Mouse (Mus musculus): Measurements from ENCODE around the gene Ahr.

Gene Ahr

DNA sequence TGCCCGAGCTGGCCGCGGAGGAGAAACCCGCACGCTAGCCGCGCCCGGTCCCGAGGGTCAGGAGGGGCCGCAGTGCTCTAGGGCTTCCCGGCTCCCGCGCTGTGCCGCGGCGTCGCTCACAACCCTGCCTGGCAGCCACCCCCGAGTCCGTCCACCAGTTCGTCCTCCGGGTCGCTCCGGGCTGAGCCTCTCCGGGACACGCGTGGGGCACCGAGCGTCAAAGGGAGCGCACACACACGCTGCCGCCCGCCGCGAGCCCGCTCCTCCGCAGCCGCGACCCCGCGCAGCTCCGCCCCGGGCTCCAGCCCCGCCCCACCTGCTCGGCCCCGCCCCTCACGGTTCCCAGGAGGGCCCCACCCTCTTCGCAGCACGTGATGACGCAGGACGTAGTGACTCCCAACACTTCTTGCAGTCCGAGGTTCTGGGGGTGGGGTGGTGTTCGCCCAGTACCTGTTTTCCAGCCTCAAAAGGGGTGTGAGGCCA lies at the start of gene Ahr:
TSS of gene Ahr (minus strand) at position 285 of the 483 bp plus-strand sequence.
- in situ Hi-C loops (cut with MseI, MboI) = no loop called here

DNA sequence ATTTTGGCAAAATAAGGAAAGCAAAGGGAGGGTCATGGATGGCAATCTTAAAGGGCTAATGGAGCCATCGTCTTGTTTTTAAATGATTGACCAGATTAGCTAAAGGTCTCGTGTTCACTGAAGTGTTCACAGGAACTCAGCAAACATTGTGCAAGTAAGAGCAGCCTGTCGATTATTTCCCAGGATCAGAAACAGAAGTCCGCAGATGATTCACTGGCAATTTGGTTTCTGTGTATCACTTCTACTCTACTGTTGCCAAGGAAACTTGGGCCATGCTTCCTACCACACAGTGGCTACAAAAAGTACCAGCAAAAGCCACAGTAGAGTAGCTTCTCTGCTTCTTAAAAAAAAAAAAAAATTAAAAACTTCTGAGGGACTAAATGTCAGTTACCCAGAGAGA lies 44.0 kb upstream of the Ahr start:
- in situ Hi-C loops (cut with MseI, MboI) = no loop called here

DNA sequence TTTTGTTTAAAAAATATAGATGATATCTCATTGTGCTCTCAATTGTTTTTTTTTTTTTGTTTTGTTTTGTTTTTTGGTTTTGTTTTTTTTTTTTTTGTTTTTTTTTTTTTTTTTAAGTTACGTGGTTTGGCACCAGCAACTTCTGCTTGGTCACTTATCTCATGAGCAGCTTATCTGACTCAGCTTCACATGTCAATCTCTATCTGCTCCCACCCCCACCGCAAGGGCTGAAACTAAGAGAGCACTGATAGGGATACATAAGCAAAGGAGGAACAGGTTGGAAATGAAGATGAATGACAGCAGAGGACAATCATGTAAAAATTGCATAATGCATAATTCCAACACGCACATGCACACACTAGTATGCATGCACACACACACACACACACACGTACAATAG lies 41.3 kb upstream of the Ahr start:
- in situ Hi-C loops (cut with MseI, MboI) = no loop called here

DNA sequence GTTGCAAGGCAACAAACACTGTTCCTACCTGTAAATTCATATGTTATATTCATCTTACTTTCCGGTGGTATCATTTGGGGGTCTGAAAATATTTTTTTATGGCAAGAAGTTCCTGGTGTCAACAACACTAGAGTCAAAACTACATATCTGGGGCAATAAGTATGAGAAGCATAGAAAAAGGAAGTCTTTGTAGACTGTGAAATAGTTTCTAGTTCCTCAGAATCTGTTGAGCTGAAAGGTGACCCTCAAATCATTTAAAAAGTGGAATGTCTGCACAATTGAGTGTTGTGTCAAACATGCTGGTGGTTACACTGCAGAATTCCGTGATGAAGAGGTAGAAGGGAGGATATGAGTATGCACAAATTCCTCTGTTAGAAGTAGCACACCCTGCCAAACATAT lies 38.9 kb upstream of the Ahr start:
- in situ Hi-C loops (cut with MseI, MboI) = no loop called here

DNA sequence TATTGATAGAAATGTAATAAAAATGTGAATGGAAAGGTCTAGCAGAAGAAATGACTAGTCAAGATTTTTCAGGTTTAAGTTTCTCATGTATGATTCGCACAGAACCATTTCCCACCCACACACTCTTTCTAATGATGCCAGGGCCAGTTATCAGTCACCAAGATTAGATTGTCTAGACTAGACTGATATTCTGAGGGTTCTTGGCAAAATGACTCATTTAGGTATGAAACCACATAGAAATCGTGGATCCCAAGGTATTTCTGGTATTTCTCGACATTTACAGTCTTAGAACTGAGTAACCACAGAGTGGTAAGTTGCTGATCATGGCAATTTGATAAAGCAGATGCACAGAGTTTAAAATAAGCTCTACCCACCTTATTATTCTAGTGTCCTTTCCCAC lies 28.0 kb upstream of the Ahr start:
- in situ Hi-C loops (cut with MseI, MboI) = no loop called here

DNA sequence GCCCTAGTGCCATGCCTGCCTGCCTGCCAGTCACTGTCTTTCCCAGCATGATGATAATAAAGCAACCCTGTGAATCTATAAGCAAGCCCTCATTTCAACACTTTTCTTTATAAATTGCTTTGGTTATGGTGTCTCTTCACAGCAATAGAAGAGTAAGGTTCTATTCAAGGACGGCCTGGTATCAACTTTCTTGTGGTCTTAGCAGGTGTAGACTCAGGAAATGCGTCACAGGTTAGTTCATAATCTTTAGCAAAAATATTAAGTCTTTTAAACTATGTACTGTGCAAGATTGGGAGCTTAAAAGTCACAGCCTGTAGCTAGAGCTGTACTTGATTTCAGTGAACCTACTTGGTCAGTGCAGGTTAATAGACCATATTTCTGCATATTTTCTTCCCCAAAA lies 24.0 kb upstream of the Ahr start:
- in situ Hi-C loops (cut with MseI, MboI) = no loop called here

DNA sequence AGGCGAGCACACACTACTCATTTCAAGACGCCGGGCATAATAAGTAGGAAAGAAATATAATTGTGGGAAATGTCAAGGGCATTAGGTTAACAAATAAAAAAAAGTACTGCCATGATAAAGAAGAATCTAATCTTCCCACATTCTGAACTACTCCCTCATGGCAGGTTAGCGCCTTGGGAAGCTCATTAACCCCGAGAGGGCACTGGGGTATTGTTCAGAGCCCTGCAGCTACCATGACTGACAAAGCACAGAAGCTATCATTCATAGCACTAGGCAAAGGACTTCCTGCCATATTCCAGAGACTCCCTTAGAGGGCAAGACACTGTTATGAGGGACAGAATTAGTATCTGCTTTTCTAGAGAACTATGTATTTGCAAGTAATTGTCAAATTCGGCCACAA lies 21.1 kb upstream of the Ahr start:
- in situ Hi-C loops (cut with MseI, MboI) = no loop called here

DNA sequence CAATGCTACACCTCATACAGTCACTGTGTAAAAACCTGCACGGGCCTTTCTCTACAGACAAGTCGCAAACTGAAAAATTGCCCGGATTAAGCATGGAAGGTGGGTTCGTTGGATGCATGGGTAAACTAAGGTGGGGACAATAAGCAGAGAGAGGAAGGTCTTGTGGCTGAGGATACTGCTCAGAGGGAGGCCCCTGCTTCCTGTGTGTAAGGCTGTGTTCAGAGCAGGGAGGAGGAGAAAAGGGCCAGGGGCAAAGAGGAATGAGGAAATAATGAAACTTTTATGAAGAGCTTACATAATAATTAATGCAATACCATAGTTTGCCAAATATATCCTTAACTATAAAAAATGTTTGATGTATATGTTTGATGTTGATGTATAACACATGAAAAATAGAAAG lies 19.5 kb upstream of the Ahr start:
- in situ Hi-C loops (cut with MseI, MboI) = no loop called here

DNA sequence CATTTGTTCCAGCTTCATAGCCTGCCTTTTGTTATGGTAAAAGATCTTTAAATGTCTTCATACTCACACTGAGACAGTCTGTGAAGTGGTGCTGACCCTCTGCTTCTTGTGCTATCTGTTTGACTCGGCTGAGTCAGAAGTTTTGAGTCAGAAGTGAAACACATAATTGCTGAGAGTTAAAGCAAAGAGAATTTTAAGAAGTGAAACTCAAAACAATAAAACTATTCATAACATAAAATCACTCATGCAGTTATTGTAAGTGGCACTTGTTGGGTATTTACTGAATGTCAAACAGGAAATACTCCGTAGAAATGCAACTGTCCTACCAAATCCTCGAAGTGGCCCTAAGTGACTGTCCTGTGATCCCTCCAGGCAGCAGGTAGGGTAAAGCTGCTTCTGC lies 18.3 kb upstream of the Ahr start:
- in situ Hi-C loops (cut with MseI, MboI) = no loop called here

DNA sequence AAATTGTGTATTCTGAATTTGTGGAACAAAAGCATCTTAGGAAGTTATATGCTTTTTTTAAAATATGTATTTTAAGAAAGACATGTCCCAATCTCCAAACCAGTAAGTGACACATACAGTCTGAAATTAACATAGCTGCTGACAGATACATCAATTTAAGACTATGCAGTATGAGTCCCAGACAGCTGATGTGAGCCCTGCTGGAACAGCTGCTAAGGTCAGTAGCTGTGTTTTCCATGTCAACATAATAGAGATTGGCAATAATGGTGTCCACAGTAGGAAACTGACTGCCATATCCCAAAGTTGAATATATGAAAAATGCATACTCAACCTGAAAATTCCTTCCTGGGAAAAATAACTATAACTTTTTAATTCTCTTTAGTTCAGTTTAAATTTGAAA lies 15.5 kb upstream of the Ahr start:
- in situ Hi-C loops (cut with MseI, MboI) = no loop called here

DNA sequence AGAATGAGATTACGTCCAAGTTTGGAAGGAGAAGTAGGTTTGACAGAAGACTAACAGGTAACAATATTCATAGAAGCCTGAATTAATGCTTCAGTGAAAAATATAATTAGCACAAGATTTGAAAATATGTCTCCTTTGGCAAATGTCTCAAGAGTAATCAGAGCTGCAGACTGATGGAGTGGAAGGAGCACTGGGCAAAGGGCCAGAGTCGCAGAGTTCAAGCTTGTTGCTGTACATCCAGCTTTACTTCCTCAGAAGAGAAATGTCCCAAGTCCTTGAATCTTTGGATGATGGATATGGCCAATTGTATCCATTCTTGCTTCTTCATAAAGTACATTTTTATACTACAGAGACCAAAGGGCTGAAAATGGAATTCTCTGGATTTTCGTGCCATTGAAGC lies 8.0 kb upstream of the Ahr start:
- in situ Hi-C loops (cut with MseI, MboI) = no loop called here

DNA sequence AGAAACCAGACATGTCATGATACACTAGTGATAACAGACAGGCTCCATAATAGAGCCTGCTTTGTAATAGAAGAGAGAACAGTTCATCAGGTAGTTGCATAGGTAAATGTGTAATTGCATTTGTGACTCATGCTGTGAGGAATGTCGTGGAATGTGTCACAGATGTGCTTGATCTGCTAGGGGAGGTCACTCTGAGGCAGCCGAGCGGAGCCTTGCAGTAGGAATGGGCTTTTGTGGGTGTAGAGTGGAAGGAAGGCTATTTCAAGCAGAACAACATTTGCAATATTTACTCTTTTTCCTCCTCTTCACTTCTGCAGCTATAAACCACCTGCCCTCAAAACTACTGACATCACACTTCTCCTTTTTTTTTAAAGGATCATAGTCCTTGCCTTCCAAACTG lies 4.0 kb upstream of the Ahr start:
- in situ Hi-C loops (cut with MseI, MboI) = no loop called here

DNA sequence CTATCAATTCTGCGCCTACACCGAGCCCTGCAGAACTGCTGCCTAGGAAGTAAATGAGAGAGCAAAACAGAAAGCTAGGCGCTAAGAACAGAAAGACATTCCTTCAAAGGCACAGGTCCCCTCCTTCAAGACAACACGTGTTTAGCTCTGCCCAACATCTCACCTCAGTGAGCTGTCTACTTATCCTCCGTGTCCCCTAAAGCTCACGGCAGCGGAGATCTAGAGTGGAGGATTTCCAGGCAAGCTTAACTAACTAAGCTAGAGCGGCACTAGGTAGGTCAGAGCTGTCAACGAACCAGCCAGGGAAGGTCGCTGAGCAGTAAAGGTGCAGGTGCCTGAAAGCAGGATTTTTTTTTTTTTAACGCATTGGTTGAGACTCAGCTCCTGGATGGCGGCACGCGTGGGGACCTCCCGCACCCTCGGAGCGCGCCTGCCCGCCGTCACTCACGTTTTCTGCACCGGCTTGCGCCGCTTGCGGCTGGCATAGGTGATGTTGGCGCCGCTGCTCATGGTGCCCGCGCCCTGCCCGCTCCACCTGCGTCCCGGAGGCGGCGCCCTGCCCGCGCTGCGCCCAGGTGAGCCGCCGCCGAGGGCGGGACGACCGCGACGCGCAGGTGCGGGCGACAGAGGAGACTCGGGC lies 604 bp downstream of the Ahr start:
- in situ Hi-C loops (cut with MseI, MboI) = no loop called here

DNA sequence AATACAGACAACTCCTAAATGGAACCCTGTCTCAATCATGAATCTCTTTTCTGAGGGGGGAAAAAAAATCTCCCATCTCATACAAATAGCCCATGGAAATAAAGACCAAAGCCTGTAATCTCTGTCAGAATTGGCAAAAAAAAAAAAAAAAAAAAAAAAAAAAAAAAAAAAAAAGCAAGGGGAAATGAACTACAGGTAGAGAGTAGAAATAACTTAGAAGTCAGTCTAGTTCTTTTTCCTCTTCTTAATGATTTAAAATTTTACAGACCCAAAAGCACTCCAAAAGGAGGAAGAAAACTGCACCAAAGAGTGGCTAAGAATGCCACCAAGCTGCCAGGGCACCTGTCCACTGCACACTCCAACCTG lies 1.1 kb downstream of the Ahr start:
- in situ Hi-C loops (cut with MseI, MboI) = no loop called here

DNA sequence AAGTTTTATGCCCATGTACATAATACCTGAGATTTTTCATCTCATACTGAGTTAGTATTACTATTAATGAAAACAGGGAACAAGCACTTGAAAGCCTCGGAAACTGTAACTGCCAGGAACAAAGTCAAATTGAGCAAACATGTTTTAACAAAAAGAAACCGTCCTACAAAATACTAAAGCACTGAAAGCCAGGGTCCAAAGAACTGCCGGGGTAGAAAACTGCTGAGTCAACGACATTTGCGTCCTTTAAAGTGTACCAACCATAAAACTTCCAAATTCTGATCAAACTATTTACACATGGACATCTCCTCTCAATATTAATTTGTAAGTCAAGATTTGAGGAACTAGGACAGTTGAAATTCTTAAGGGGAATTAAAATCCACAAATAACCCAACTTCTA lies 1.7 kb downstream of the Ahr start:
- in situ Hi-C loops (cut with MseI, MboI) = no loop called here

DNA sequence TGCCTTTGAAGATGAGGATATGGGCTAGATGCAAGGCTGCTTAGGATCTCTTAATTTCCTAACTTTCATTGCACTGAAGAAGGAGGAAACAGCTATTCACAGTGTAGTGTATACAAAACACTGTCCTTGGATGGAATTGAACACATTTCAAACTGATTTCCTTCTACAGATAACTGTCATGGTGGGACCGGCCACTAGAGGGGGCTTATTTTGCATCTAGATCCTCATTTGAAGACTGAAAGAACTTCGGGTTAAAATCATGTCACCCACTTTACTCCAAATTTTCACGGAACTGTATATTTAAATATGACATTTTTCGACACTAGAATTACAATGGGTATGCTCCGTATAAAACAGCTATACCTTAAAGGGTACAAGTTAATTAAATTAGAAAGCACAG lies 2.7 kb downstream of the Ahr start:
- in situ Hi-C loops (cut with MseI, MboI) = no loop called here

DNA sequence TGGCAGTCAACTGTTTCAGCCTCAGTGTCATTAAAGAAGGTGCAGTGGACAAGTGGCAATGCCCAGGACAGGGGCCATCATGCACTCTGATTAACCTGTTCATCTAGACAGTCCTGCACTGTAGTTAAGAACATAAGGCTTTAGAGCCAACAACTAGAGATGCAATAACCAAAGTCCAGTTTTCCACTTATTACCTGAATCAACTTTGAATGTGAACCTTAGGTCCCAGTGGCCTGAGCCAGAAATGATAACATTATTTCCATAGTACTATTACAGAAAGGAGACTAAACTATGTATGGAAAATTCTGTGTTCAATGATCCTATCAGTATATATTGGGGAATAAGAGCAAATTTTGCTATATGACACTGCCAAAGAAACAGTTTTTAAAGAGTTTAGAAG lies 4.3 kb downstream of the Ahr start:
- in situ Hi-C loops (cut with MseI, MboI) = no loop called here

DNA sequence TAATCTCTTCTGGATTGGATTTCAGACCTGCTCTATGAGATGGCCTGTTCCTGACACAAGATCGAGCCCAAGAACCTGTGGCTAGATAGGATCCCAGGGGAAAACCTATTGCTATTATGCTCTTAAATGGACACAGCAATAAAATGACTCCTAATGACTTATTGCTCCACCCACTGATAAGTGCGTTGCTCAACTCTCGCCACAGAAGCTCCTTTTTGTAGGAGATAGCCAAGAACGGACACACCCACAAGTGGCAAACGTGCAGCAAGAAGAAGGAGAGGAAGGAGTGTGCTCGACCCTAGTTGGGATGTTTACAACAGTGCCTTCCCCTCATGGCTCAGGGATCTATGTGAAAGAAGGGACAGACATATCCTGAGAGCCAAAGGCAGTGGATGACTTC lies 7.4 kb downstream of the Ahr start:
- in situ Hi-C loops (cut with MseI, MboI) = no loop called here

DNA sequence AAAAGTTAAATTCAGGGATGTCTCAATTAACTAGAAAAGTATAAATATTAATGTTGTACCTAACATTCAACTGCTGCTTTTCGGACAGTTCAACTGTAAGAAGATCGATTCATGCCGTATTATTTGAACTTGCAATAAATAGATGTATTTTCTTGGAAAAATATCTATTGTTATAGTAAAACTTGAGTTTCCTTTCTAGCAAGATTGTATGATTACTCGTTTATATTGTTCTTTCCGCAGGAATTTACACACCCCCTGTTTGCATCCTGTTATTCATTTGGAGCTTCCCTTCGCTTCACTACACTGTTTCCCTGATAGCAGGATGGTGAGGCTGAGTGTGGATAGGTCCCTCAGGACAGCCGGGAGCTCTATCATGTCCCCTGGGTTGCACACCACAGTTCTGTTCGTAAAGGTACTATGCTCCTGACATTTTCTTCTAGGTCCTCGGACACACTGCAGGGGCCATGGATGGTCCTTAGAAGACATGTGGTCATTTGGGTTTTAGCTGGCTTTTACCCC lies 12.2 kb downstream of the Ahr start:
- in situ Hi-C loops (cut with MseI, MboI) = loop anchor here in 1 of 2 experiments (25.0 kb wide), 1 partner anchor 315 kb away; no protein-coding TSS in a partner anchor

DNA sequence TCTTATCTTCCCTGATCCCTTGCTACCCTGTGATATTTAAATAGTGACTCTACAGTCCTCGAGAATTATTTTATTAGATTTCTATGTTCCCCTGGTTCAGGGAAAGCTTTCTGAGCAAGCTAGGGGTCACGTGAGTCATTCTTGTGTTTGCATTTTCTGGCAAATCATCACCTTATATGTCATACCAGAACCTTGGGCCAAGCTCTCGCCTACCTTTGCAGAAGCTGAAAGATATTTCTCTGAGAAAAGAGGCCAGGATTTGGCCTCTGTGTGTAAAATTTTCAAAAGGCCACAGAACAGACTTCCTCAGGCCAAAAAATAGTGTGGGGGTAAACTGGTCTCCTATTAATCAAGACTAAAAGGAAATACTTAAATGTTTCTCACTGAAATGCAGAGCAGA lies 19.2 kb downstream of the Ahr start:
- in situ Hi-C loops (cut with MseI, MboI) = loop anchor here in 1 of 2 experiments (25.0 kb wide), 1 partner anchor 322 kb away; no protein-coding TSS in a partner anchor

DNA sequence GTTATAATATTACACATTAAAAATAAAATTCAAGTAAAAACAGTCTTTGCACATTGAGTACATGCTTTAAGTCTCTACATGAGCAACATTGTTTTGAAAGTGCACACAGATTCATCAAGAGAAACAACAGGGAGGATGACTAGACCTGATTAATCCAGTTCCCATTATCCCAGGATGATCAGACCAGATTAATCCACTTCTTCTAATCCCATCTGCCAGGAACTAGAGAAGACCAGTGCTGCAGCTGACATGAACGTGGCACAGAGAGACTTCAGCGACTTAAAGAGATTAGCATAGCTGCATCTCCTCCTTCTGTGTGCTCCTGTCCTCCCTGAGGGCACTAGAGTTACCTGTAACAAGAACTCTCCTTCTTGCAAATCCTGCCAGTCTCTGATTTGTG lies 20.2 kb downstream of the Ahr start:
- in situ Hi-C loops (cut with MseI, MboI) = loop anchor here in 1 of 2 experiments (25.0 kb wide), 1 partner anchor 323 kb away; no protein-coding TSS in a partner anchor

DNA sequence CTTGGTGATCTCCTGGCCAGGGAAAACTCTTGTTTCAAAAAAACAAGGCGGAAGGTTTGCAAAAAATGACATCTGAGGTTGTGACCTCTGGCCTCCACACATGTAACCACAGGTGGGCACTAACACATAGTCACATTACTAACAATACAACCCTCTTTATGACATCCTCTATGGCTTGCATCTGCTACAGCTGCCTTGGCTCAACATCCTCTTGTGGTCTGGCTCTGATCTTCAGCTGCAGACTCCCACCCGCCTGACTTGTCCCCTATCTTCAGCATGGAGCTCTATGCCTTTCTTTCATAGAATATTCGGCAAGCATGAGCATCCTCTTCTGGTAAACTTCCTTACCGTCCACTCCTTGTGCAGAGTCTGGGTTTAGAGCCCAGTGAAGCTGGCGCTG lies 24.1 kb downstream of the Ahr start:
- in situ Hi-C loops (cut with MseI, MboI) = loop anchor here in 1 of 2 experiments (25.0 kb wide), 1 partner anchor 327 kb away; no protein-coding TSS in a partner anchor

DNA sequence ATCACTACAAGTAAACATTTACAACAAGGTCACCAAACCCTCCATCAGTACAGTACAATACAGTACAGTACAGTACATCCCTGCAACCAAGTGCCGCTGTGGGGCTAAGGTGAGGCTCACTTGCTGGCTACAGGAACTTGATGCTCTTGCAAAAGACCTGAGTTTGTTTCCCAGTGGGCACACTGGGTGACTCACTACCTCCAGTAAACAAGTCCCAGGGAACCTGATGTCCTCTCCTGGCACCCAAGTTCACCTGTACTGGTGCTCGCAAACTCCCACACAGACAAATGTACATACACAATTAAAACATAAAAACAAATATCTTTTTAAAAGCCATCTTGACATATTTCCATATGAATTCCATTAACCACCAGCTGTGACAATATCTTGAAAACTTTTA lies 28.5 kb downstream of the Ahr start:
- in situ Hi-C loops (cut with MseI, MboI) = loop anchor here in 1 of 2 experiments (25.0 kb wide), 1 partner anchor 331 kb away; no protein-coding TSS in a partner anchor

DNA sequence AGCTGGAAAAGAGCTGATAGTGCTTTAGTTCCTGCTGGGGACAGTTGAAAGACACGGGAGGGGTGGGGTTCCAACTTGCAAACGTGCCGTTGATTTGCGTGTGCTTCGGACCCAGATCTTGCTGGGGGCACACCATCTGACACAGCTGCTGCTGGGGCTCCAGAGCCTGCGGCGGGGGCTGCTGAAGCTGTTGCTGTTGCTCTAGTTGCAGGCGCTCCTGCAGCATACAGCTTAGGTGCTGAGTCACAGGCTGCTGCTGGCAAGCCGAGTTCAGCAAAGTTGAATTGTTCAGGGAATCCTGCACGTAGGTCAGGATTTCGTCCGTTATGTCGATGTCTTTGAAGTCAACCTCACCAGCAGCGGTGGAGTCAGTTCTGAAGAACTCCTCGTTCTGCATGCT lies 30.8 kb downstream of the Ahr start:
- in situ Hi-C loops (cut with MseI, MboI) = loop anchor here in 1 of 2 experiments (25.0 kb wide), 1 partner anchor 333 kb away; no protein-coding TSS in a partner anchor

All from mouse trophoblast stem cell (cell line).